7 mouse cellular contexts compared by ENCODE assay signal in genomic region chr17:75088727-75089126, GRCm38 (mm10).
DNase-seq lines count a peak whose midpoint lies in the region; ATAC-seq and TF ChIP-seq lines count a peak whose summit lies in the region.

No protein-coding gene starts in this region.

- H3K36me3 ChIP-seq in kidney, embryonic 15.5 days, result no peaks in the 10 kb centered on the region

- no peak overlapping the region for H3K27ac ChIP-seq in kidney, embryonic 15.5 days
- no peak overlapping the region for H3K27ac ChIP-seq in cortical plate, adult 2 months (ENCODE audit: insufficient read depth, low read length)
- no peak overlapping the region for H3K27ac ChIP-seq in layer of hippocampus, adult 2 months

- 82% methylated on average over 11 of the region's 11 CpGs for WGBS in kidney, embryonic 15.5 days

- no peak for ATAC-seq in kidney, embryonic 15.5 days (replicated peaks; ENCODE audit: low FRiP score)

- H3K9ac ChIP-seq in kidney, embryonic 15.5 days, result no peak overlapping the region

- no peaks in the 10 kb centered on the region for H3K27me3 ChIP-seq in kidney, embryonic 15.5 days

- H3K9me3 ChIP-seq in kidney, embryonic 15.5 days (replicated peaks), result no peaks in the 10 kb centered on the region

- peak; percentile 53 for TF ChIP-seq CTCF in cortical plate, adult 2 months (IDR thresholded peaks at IDR 0.05; ENCODE audit: extremely low read depth, insufficient read depth, low read length)
- peak; percentile 71 for TF ChIP-seq CTCF in layer of hippocampus, adult 2 months (conservative IDR thresholded peaks at IDR 0.05)

- no peak for TF ChIP-seq POLR2A in cortical plate, adult 2 months (IDR thresholded peaks at IDR 0.05; ENCODE audit: extremely low read depth, insufficient read depth, low read length)

- peak; percentile 24 for DNase-seq in kidney, postnatal 10 days
- DNase-seq in layer of hippocampus, adult 2 months (ENCODE audit: low spot score in 2 of 2), result peak; percentile 31 to 45
- peak; percentile 61 to 63 for DNase-seq in right cerebral cortex, adult 2 months (ENCODE audit: low spot score in 2 of 2)
- DNase-seq in thymus, postnatal 14 days, result no peak
- no peak for DNase-seq in gastrocnemius, adult 8-10 months (ENCODE audit: low spot score in 2 of 2)

- H3K4me1 ChIP-seq in kidney, embryonic 15.5 days, result peaks cover 9% of the 10 kb centered on the region
- H3K4me1 ChIP-seq in cortical plate, adult 2 months (ENCODE audit: control insufficient read depth, insufficient read depth, low read length), result no peaks in the 10 kb centered on the region; the same call in 1 of the 2 replicates

- no peak overlapping the region for H3K4me3 ChIP-seq in kidney, embryonic 15.5 days (replicated peaks)
- H3K4me3 ChIP-seq in cortical plate, adult 2 months (ENCODE audit: insufficient read depth, low read length), result no peak overlapping the region
- H3K4me3 ChIP-seq in layer of hippocampus, adult 2 months, result no peak overlapping the region

- no peak overlapping the region for H3K4me2 ChIP-seq in kidney, embryonic 15.5 days

Comparison
In these comparisons a context has a peak if more than half of its experiments do, and no peak if none do; other contexts are left out.
1. DNase-seq: peak in kidney, postnatal 10 days (single experiment), layer of hippocampus, adult 2 months (2 of 2) and right cerebral cortex, adult 2 months (2 of 2); none in thymus, postnatal 14 days (single experiment) and gastrocnemius, adult 8-10 months (0 of 2).